Mouse (Mus musculus) neural tube, embryonic 15.5 days (tissue): ENCODE data around the gene Trcg1. TPM values are rescaled to one million over a fixed set of nuclear protein-coding genes. Genes with fewer than 3 reads are reported as not detected.
A peak's percentile ranks its signal among the peaks of the same experiment; 100 is the strongest.

Experiments
- ATAC-seq: fragments of 200-750 bp; cut with Nextera tagmentation; 2 replicates; pipeline ENCODE4 v1.8.0; 2017; ENCODE audit warnings: mild to moderate bottlenecking, moderate TSS enrichment, moderate library complexity; ENCODE audit not compliant: low FRiP score
- H3K27ac ChIP-seq: fragments of 300-500 bp; sonication (generic); replicated peaks from 2 replicates; pipeline ENCODE4 v1.5.1; 2015; ENCODE audit warnings: mild to moderate bottlenecking, inconsistent platforms
- H3K27me3 ChIP-seq: fragments of 300-500 bp; sonication (generic); replicated peaks from 2 replicates; pipeline ENCODE4 v1.6.1; 2015; ENCODE audit warnings: inconsistent platforms
- H3K36me3 ChIP-seq: fragments of 300-500 bp; sonication (generic); 2 replicates; pipeline ENCODE4 v1.6.1; 2015; ENCODE audit warnings: inconsistent platforms
- H3K4me1 ChIP-seq: fragments of 300-500 bp; sonication (generic); 2 replicates; pipeline ENCODE4 v1.6.1; 2015; ENCODE audit warnings: inconsistent platforms
- H3K4me2 ChIP-seq: fragments of 300-500 bp; sonication (generic); 2 replicates; pipeline ENCODE4 v1.6.1; 2015; ENCODE audit warnings: inconsistent platforms, mild to moderate bottlenecking, moderate library complexity
- H3K4me3 ChIP-seq: fragments of 300-500 bp; sonication (generic); replicated peaks from 2 replicates; pipeline ENCODE4 v1.5.1; 2015; ENCODE audit warnings: mild to moderate bottlenecking, inconsistent platforms
- H3K9ac ChIP-seq: fragments of 300-500 bp; sonication (generic); replicated peaks from 2 replicates; pipeline ENCODE4 v1.6.1; 2015; ENCODE audit warnings: mild to moderate bottlenecking, inconsistent platforms
- H3K9me3 ChIP-seq: fragments of 300-500 bp; sonication (generic); replicated peaks from 2 replicates; pipeline ENCODE4 v1.6.1; 2016; ENCODE audit warnings: inconsistent platforms
- WGBS: fragments of 180-500 bp; shearing (Covaris S2); methylation state at CpG from one replicate; pipeline ENCODE4 v1.1.7; 2015; ENCODE audit warnings: mixed read lengths; 5-methylcytosine and 5-hydroxymethylcytosine counted together
- polyA plus RNA-seq: library from polyadenylated mRNA; unstranded; fragments of >200 nt; fragmentation: Nextera tagmentation; extraction: Ambion mirVana; gene quantifications from 2 replicates; pipeline ENCODE4 v1.2.1, GENCODE M21; 2015

The Trcg1 gene
- polyA plus RNA-seq, 1 experiment from 2014 or later, result not detected

- 0 out of 2 replicates have a peak, but pooled peaks cover 2% of the 10 kb centered on the region for H3K4me1 ChIP-seq
- H3K36me3 ChIP-seq, result peaks cover 3% of the 10 kb centered on the region; the same call in 1 of the 2 replicates
- no peaks in the 10 kb centered on the region for H3K9me3 ChIP-seq
- no peak overlapping the region for H3K27ac ChIP-seq
- H3K27me3 ChIP-seq, result no peaks in the 10 kb centered on the region
- WGBS, result 89% methylated on average over 9 of the region's 9 CpGs
- H3K4me3 ChIP-seq, result no peak overlapping the region
- ATAC-seq, result no peak
- H3K9ac ChIP-seq, result no peak overlapping the region
- no peak overlapping the region for H3K4me2 ChIP-seq
Observed at GRCm38 (mm10) chr9:57254823-57255495, 18.6 kb downstream of the Trcg1 start.

DNA sequence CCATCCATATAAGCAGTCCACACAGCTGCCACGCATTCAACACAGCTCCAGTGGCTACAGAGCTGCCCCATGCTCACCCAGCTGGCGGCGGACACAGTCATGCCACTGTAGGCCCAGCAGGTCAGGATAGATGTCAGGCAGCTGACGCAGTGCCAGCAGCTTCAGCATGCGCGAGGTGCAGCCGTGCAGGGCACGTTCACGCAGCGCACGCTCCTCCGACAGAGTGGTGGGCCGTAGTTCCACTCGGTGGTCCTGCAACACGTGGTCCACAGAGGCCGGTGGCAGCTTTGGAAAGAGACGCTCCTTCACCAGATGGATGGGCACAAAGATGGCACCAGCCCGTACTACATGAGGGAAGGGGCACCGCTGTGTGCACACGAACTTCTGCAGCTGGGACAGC is 20.0 kb downstream of the Trcg1 start:
- no peak for ATAC-seq
- Histone ChIP-seq H3K4me3 (no peak overlapping the region), H3K4me1 (peaks cover 13% of the 10 kb centered on the region)

GRCm38 (mm10) chr9:57256861-57257260 is 20.5 kb downstream of the Trcg1 start:
- no peaks in the 10 kb centered on the region for H3K9me3 ChIP-seq
- no peak for ATAC-seq
- peaks cover 3% of the 10 kb centered on the region; the same call in 1 of the 2 replicates for H3K36me3 ChIP-seq
- H3K4me3 ChIP-seq, result no peak overlapping the region
- H3K9ac ChIP-seq, result no peak overlapping the region
- no peak overlapping the region for H3K27ac ChIP-seq
- H3K4me1 ChIP-seq, result peaks cover 19% of the 10 kb centered on the region
- 97% methylated on average over 11 of the region's 11 CpGs for WGBS
- peaks cover 8% of the 10 kb centered on the region; the same call in 1 of the 2 replicates for H3K27me3 ChIP-seq
- no peak overlapping the region for H3K4me2 ChIP-seq

More for the DNA sequence above, 20.0 kb downstream of the Trcg1 start:
- H3K36me3 ChIP-seq, result peaks cover 3% of the 10 kb centered on the region; the same call in 1 of the 2 replicates
- H3K27ac ChIP-seq, result no peak overlapping the region
- no peak overlapping the region for H3K9ac ChIP-seq
- no peaks in the 10 kb centered on the region for H3K9me3 ChIP-seq
- H3K4me2 ChIP-seq, result no peak overlapping the region
- peaks cover 7% of the 10 kb centered on the region; the same call in 1 of the 2 replicates for H3K27me3 ChIP-seq
- WGBS, result 96% methylated on average over 20 of the region's 20 CpGs

DNA sequence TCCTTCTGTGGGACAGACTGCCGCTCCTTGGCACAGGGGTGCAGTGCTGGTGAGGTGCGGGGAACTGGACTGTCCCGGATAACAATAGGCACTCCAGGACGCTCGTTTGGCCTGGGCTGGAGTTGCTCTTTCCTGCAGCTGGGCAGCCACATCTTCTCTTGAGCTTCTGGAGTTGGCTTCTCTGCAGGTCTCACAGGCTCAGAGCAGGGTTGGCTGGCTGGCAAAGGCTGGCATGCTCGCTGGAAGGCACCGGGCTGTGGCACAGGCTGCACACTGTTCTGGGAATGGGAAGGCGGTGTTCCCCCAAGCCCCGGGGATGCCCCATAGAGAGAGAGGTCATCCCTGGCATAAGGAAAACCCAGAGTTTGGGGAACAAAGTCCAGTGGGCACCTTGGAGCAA is 21.3 kb downstream of the Trcg1 start:
- Histone ChIP-seq H3K4me2 (no peak overlapping the region), H3K36me3 (peaks cover 3% of the 10 kb centered on the region; the same call in 1 of the 2 replicates), H3K4me1 (peaks cover 23% of the 10 kb centered on the region), H3K9me3 (no peaks in the 10 kb centered on the region), H3K27me3 (peaks cover 8% of the 10 kb centered on the region), H3K9ac (no peak overlapping the region), H3K4me3 (no peak overlapping the region), H3K27ac (no peak overlapping the region)
- WGBS, result 91% methylated on average over 9 of the region's 9 CpGs
- no peak for ATAC-seq

GRCm38 (mm10) chr9:57259736-57260135 is 23.4 kb downstream of the Trcg1 start:
- H3K9me3 ChIP-seq, result no peaks in the 10 kb centered on the region
- no peak overlapping the region for H3K4me3 ChIP-seq
- H3K4me2 ChIP-seq, result 0 out of 2 replicates have a peak overlapping the region, but pooled peaks have one; percentile 87
- no peak for ATAC-seq
- H3K27ac ChIP-seq, result no peak overlapping the region
- H3K4me1 ChIP-seq, result peaks cover 26% of the 10 kb centered on the region
- H3K36me3 ChIP-seq, result 0 out of 2 replicates have a peak, but pooled peaks cover 3% of the 10 kb centered on the region
- H3K9ac ChIP-seq, result no peak overlapping the region
- 6% methylated on average over 3 of the region's 3 CpGs for WGBS
- peaks cover 27% of the 10 kb centered on the region for H3K27me3 ChIP-seq

GRCm38 (mm10) chr9:57260940-57261339 is 24.6 kb downstream of the Trcg1 start:
- Histone ChIP-seq H3K9me3 (no peaks in the 10 kb centered on the region), H3K27ac (no peak overlapping the region), H3K36me3 (0 out of 2 replicates have a peak, but pooled peaks cover 3% of the 10 kb centered on the region), H3K4me2 (peak overlapping the region; percentile 87), H3K27me3 (peaks cover 27% of the 10 kb centered on the region), H3K4me1 (peaks cover 26% of the 10 kb centered on the region), H3K4me3 (peak overlapping the region; percentile 55), H3K9ac (peak overlapping the region; percentile 70; the same call in 1 of the 2 replicates)
- no peak for ATAC-seq
- WGBS, result 29% methylated on average over 12 of the region's 12 CpGs

- peak; percentile 46; the same call in 1 of the 2 replicates for ATAC-seq
- under 1% methylated on average over 26 of the region's 26 CpGs for WGBS
- Histone ChIP-seq H3K9me3 (no peaks in the 10 kb centered on the region), H3K27ac (peak overlapping the region; percentile 73; the same call in 1 of the 2 replicates), H3K36me3 (0 out of 2 replicates have a peak, but pooled peaks cover 2% of the 10 kb centered on the region), H3K9ac (peak overlapping the region; percentile 70), H3K4me3 (peak overlapping the region; percentile 55), H3K27me3 (peaks cover 27% of the 10 kb centered on the region), H3K4me2 (peak overlapping the region; percentile 87), H3K4me1 (peaks cover 26% of the 10 kb centered on the region)
Observed at GRCm38 (mm10) chr9:57261516-57261912, 25.2 kb downstream of the Trcg1 start.

- under 1% methylated on average over 70 of the region's 87 CpGs for WGBS
- no peaks in the 10 kb centered on the region for H3K9me3 ChIP-seq
- peak within 1 kb of the TSS; percentile 70 for H3K9ac ChIP-seq
- H3K27me3 ChIP-seq, result peaks cover 27% of the 10 kb centered on the region
- peak within 1 kb of the TSS; percentile 55 for H3K4me3 ChIP-seq
- H3K36me3 ChIP-seq, result no peaks in the 10 kb centered on the region
- H3K27ac ChIP-seq, result peak within 1 kb of the TSS; percentile 73; the same call in 1 of the 2 replicates
- peak within 1 kb of the TSS; percentile 87 for H3K4me2 ChIP-seq
- ATAC-seq, result peak; percentile 71
- H3K4me1 ChIP-seq, result peaks cover 26% of the 10 kb centered on the region
Observed at GRCm38 (mm10) chr9:57261913-57262794, 25.8 kb downstream of the Trcg1 start, which contains the start of gene 1700017B05Rik. Gene 1700017B05Rik (minus strand): TSS chr9:57262612.

- Histone ChIP-seq H3K36me3 (no peaks in the 10 kb centered on the region), H3K4me1 (peaks cover 26% of the 10 kb centered on the region), H3K4me2 (peak overlapping the region; percentile 87), H3K9ac (peak overlapping the region; percentile 70), H3K27me3 (peaks cover 27% of the 10 kb centered on the region), H3K4me3 (peak overlapping the region; percentile 55), H3K9me3 (no peaks in the 10 kb centered on the region), H3K27ac (no peak overlapping the region)
- no peak for ATAC-seq
- WGBS, result 52% methylated on average over 13 of the region's 13 CpGs
Observed at GRCm38 (mm10) chr9:57262795-57263684, 26.7 kb downstream of the Trcg1 start.

- H3K27me3 ChIP-seq, result peaks cover 27% of the 10 kb centered on the region
- no peak overlapping the region for H3K9ac ChIP-seq
- 40% methylated on average over 5 of the region's 5 CpGs for WGBS
- ATAC-seq, result no peak
- H3K4me1 ChIP-seq, result peaks cover 23% of the 10 kb centered on the region
- H3K9me3 ChIP-seq, result no peaks in the 10 kb centered on the region
- no peak overlapping the region for H3K4me3 ChIP-seq
- no peak overlapping the region for H3K4me2 ChIP-seq
- no peaks in the 10 kb centered on the region for H3K36me3 ChIP-seq
- no peak overlapping the region for H3K27ac ChIP-seq
Observed at GRCm38 (mm10) chr9:57265125-57265524, 28.8 kb downstream of the Trcg1 start.

GRCm38 (mm10) chr9:57267421-57267820 is 31.1 kb downstream of the Trcg1 start:
- Histone ChIP-seq H3K27ac (no peak overlapping the region), H3K9ac (no peak overlapping the region)

More at GRCm38 (mm10) chr9:57267421-57267820, 31.1 kb downstream of the Trcg1 start:
- Histone ChIP-seq H3K4me2 (no peak overlapping the region), H3K27me3 (peaks cover 21% of the 10 kb centered on the region), H3K36me3 (no peaks in the 10 kb centered on the region), H3K9me3 (no peaks in the 10 kb centered on the region), H3K4me1 (peaks cover 12% of the 10 kb centered on the region), H3K4me3 (no peak overlapping the region)
- ATAC-seq, result no peak
- WGBS, result 23% methylated on average over 5 of the region's 5 CpGs
